Mouse (Mus musculus): ENCODE data around the gene Ctsw. TPM values are rescaled to one million over a fixed set of nuclear protein-coding genes. Genes with fewer than 3 reads are reported as not detected.

The Ctsw gene
- polyA plus RNA-seq, 1 experiment from 2014 or later = 0.84 TPM

GRCm38 (mm10) chr19:5455037-5455436 lies 13.3 kb downstream of the Ctsw start:
- Histone ChIP-seq H3K27ac (ENCODE audit: low read depth, low read length) (no peak overlapping the region), H3K4me2 (peak overlapping the region; percentile 100), H3K4me3 (ENCODE audit: low read depth, low read length) (peak overlapping the region; percentile 87), H3K4me1 (ENCODE audit: control insufficient read depth, insufficient read depth, low read length) (peaks cover 21% of the 10 kb centered on the region), H3K9ac (ENCODE audit: low read depth, low read length) (peak overlapping the region; percentile 95; the same call in 1 of the 2 replicates), H3K36me3 (ENCODE audit: control insufficient read depth, insufficient read depth, low read length) (no peaks in the 10 kb centered on the region), H3K9me3 (replicated peaks; ENCODE audit: control insufficient read depth, low read length) (no peaks in the 10 kb centered on the region), H3K27me3 (ENCODE audit: control insufficient read depth, insufficient read depth, low read length) (peaks cover 5% of the 10 kb centered on the region; the same call in 1 of the 2 replicates)
- no peak for ATAC-seq (replicated peaks; ENCODE audit: insufficient number of reproducible peaks, low FRiP score, low TSS enrichment)
- WGBS (ENCODE audit: insufficient replicate concordance) = 59% methylated on average over 12 of the region's 12 CpGs

GRCm38 (mm10) chr19:5451766-5452165 lies 16.5 kb downstream of the Ctsw start:
- Histone ChIP-seq H3K4me2 (no peak overlapping the region), H3K36me3 (ENCODE audit: control insufficient read depth, insufficient read depth, low read length) (no peaks in the 10 kb centered on the region), H3K4me3 (ENCODE audit: low read depth, low read length) (no peak overlapping the region), H3K27me3 (ENCODE audit: control insufficient read depth, insufficient read depth, low read length) (peaks cover 35% of the 10 kb centered on the region), H3K9ac (ENCODE audit: low read depth, low read length) (no peak overlapping the region), H3K4me1 (ENCODE audit: control insufficient read depth, insufficient read depth, low read length) (peaks cover 36% of the 10 kb centered on the region), H3K27ac (ENCODE audit: low read depth, low read length) (no peak overlapping the region), H3K9me3 (replicated peaks; ENCODE audit: control insufficient read depth, low read length) (no peaks in the 10 kb centered on the region)
- WGBS (ENCODE audit: insufficient replicate concordance) = 70% methylated on average over 6 of the region's 6 CpGs
- no peak for ATAC-seq (replicated peaks; ENCODE audit: insufficient number of reproducible peaks, low FRiP score, low TSS enrichment)

GRCm38 (mm10) chr19:5449673-5450072 lies 18.6 kb downstream of the Ctsw start:
- WGBS (ENCODE audit: insufficient replicate concordance) = 77% methylated on average over 3 of the region's 3 CpGs
- Histone ChIP-seq H3K4me3 (ENCODE audit: low read depth, low read length) (no peak overlapping the region), H3K9me3 (replicated peaks; ENCODE audit: control insufficient read depth, low read length) (no peaks in the 10 kb centered on the region), H3K27me3 (ENCODE audit: control insufficient read depth, insufficient read depth, low read length) (peaks cover 48% of the 10 kb centered on the region), H3K27ac (ENCODE audit: low read depth, low read length) (no peak overlapping the region), H3K4me2 (no peak overlapping the region), H3K36me3 (ENCODE audit: control insufficient read depth, insufficient read depth, low read length) (no peaks in the 10 kb centered on the region), H3K9ac (ENCODE audit: low read depth, low read length) (no peak overlapping the region), H3K4me1 (ENCODE audit: control insufficient read depth, insufficient read depth, low read length) (peaks cover 21% of the 10 kb centered on the region)
- ATAC-seq (replicated peaks; ENCODE audit: insufficient number of reproducible peaks, low FRiP score, low TSS enrichment) = no peak

GRCm38 (mm10) chr19:5448354-5449150 lies 19.8 kb downstream of the Ctsw start:
- H3K27ac ChIP-seq (ENCODE audit: low read depth, low read length) = no peak overlapping the region
- H3K36me3 ChIP-seq (ENCODE audit: control insufficient read depth, insufficient read depth, low read length) = no peaks in the 10 kb centered on the region
- H3K4me1 ChIP-seq (ENCODE audit: control insufficient read depth, insufficient read depth, low read length) = peaks cover 21% of the 10 kb centered on the region
- no peaks in the 10 kb centered on the region for H3K9me3 ChIP-seq (replicated peaks; ENCODE audit: control insufficient read depth, low read length)
- 7% methylated on average over 30 of the region's 36 CpGs for WGBS (ENCODE audit: insufficient replicate concordance)
- peak overlapping the region; percentile 50; the same call in 1 of the 2 replicates for H3K9ac ChIP-seq (ENCODE audit: low read depth, low read length)
- peak overlapping the region; percentile 57 for H3K4me3 ChIP-seq (ENCODE audit: low read depth, low read length)
- peaks cover 53% of the 10 kb centered on the region for H3K27me3 ChIP-seq (ENCODE audit: control insufficient read depth, insufficient read depth, low read length)
- peak; percentile 53; the same call in 1 of the 2 replicates for ATAC-seq (replicated peaks; ENCODE audit: insufficient number of reproducible peaks, low FRiP score, low TSS enrichment)
- peak overlapping the region; percentile 92 for H3K4me2 ChIP-seq

- ATAC-seq (replicated peaks; ENCODE audit: insufficient number of reproducible peaks, low FRiP score, low TSS enrichment) = peak; percentile 53; the same call in 1 of the 2 replicates
- Histone ChIP-seq H3K36me3 (ENCODE audit: control insufficient read depth, insufficient read depth, low read length) (no peaks in the 10 kb centered on the region), H3K9ac (ENCODE audit: low read depth, low read length) (peak within 1 kb of the TSS; percentile 50), H3K27ac (ENCODE audit: low read depth, low read length) (no peak within 1 kb of the TSS), H3K27me3 (ENCODE audit: control insufficient read depth, insufficient read depth, low read length) (peaks cover 53% of the 10 kb centered on the region), H3K9me3 (replicated peaks; ENCODE audit: control insufficient read depth, low read length) (no peaks in the 10 kb centered on the region), H3K4me1 (ENCODE audit: control insufficient read depth, insufficient read depth, low read length) (peaks cover 21% of the 10 kb centered on the region), H3K4me3 (ENCODE audit: low read depth, low read length) (peak within 1 kb of the TSS; percentile 57), H3K4me2 (peak within 1 kb of the TSS; percentile 92)
- 1% methylated on average over 66 of the region's 70 CpGs for WGBS (ENCODE audit: insufficient replicate concordance)
Observed at GRCm38 (mm10) chr19:5447515-5448353, 20.6 kb downstream of the Ctsw start, which contains the start of gene Fosl1. Gene Fosl1 (plus strand): TSS chr19:5447547.

- H3K9me3 ChIP-seq (replicated peaks; ENCODE audit: control insufficient read depth, low read length) = no peaks in the 10 kb centered on the region
- H3K4me1 ChIP-seq (ENCODE audit: control insufficient read depth, insufficient read depth, low read length) = peaks cover 21% of the 10 kb centered on the region
- H3K9ac ChIP-seq (ENCODE audit: low read depth, low read length) = no peak overlapping the region
- no peak overlapping the region for H3K4me2 ChIP-seq
- 85% methylated on average over 5 of the region's 5 CpGs for WGBS (ENCODE audit: insufficient replicate concordance)
- H3K27me3 ChIP-seq (ENCODE audit: control insufficient read depth, insufficient read depth, low read length) = peaks cover 53% of the 10 kb centered on the region
- H3K36me3 ChIP-seq (ENCODE audit: control insufficient read depth, insufficient read depth, low read length) = no peaks in the 10 kb centered on the region
- no peak overlapping the region for H3K4me3 ChIP-seq (ENCODE audit: low read depth, low read length)
- no peak overlapping the region for H3K27ac ChIP-seq (ENCODE audit: low read depth, low read length)
- no peak for ATAC-seq (replicated peaks; ENCODE audit: insufficient number of reproducible peaks, low FRiP score, low TSS enrichment)
Observed at GRCm38 (mm10) chr19:5445747-5446146, 22.6 kb downstream of the Ctsw start.

GRCm38 (mm10) chr19:5444954-5445353 lies 23.4 kb downstream of the Ctsw start:
- Histone ChIP-seq H3K4me1 (ENCODE audit: control insufficient read depth, insufficient read depth, low read length) (peaks cover 19% of the 10 kb centered on the region), H3K27me3 (ENCODE audit: control insufficient read depth, insufficient read depth, low read length) (peaks cover 48% of the 10 kb centered on the region), H3K4me2 (no peak overlapping the region), H3K36me3 (ENCODE audit: control insufficient read depth, insufficient read depth, low read length) (no peaks in the 10 kb centered on the region), H3K27ac (ENCODE audit: low read depth, low read length) (no peak overlapping the region), H3K9ac (ENCODE audit: low read depth, low read length) (no peak overlapping the region), H3K9me3 (replicated peaks; ENCODE audit: control insufficient read depth, low read length) (peaks cover 4% of the 10 kb centered on the region), H3K4me3 (ENCODE audit: low read depth, low read length) (no peak overlapping the region)
- WGBS (ENCODE audit: insufficient replicate concordance) = 27% methylated on average over 7 of the region's 7 CpGs
- ATAC-seq (replicated peaks; ENCODE audit: insufficient number of reproducible peaks, low FRiP score, low TSS enrichment) = no peak

GRCm38 (mm10) chr19:5444371-5444908 lies 23.9 kb downstream of the Ctsw start:
- Histone ChIP-seq H3K27me3 (ENCODE audit: control insufficient read depth, insufficient read depth, low read length) (peaks cover 45% of the 10 kb centered on the region), H3K4me3 (ENCODE audit: low read depth, low read length) (no peak overlapping the region), H3K36me3 (ENCODE audit: control insufficient read depth, insufficient read depth, low read length) (no peaks in the 10 kb centered on the region), H3K4me2 (no peak overlapping the region), H3K27ac (ENCODE audit: low read depth, low read length) (no peak overlapping the region), H3K9me3 (replicated peaks; ENCODE audit: control insufficient read depth, low read length) (peaks cover 4% of the 10 kb centered on the region), H3K9ac (ENCODE audit: low read depth, low read length) (no peak overlapping the region), H3K4me1 (ENCODE audit: control insufficient read depth, insufficient read depth, low read length) (peaks cover 19% of the 10 kb centered on the region)
- WGBS (ENCODE audit: insufficient replicate concordance) = 63% methylated on average over 9 of the region's 9 CpGs
- ATAC-seq (replicated peaks; ENCODE audit: insufficient number of reproducible peaks, low FRiP score, low TSS enrichment) = no peak
